Mouse (Mus musculus) embryo, embryonic 11.5 days (tissue): ENCODE results near the gene Rab20.

Experiments
- DNase-seq: peaks from one replicate; pipeline ENCODE4 v3.0.0-alpha.2; 2012; ENCODE audit warnings: low read depth, low spot score

The Rab20 gene

GRCm38 (mm10) chr8:11454228-11454627 lies 24.3 kb downstream of the Rab20 start:
- no peak for DNase-seq

- no peak for DNase-seq
These were observed 25.5 kb downstream of the Rab20 start for GRCm38 (mm10) chr8:11452974-11453373.

GRCm38 (mm10) chr8:11452559-11452958 lies 26.0 kb downstream of the Rab20 start:
- no peak for DNase-seq

- DNase-seq, result no peak
These were observed 26.4 kb downstream of the Rab20 start for GRCm38 (mm10) chr8:11452152-11452551.

GRCm38 (mm10) chr8:11450184-11451113 lies 28.1 kb downstream of the Rab20 start:
- DNase-seq, result no peak

GRCm38 (mm10) chr8:11447910-11448570 lies 30.5 kb downstream of the Rab20 start:
- DNase-seq, result no peak

- DNase-seq, result no peak
These were observed 32.7 kb downstream of the Rab20 start for GRCm38 (mm10) chr8:11445790-11446189.

GRCm38 (mm10) chr8:11444216-11444615 lies 34.3 kb downstream of the Rab20 start:
- DNase-seq, result no peak

GRCm38 (mm10) chr8:11443611-11444010 lies 34.9 kb downstream of the Rab20 start:
- no peak for DNase-seq

GRCm38 (mm10) chr8:11441291-11441690 lies 37.2 kb downstream of the Rab20 start:
- no peak for DNase-seq

- no peak for DNase-seq
These were observed 40.6 kb downstream of the Rab20 start for GRCm38 (mm10) chr8:11437862-11438261.

- DNase-seq, result no peak
These were observed 47.8 kb downstream of the Rab20 start for GRCm38 (mm10) chr8:11430688-11431087.

- DNase-seq, result no peak
These were observed 55.4 kb downstream of the Rab20 start for GRCm38 (mm10) chr8:11423091-11423490.

GRCm38 (mm10) chr8:11421968-11422367 lies 56.5 kb downstream of the Rab20 start:
- no peak for DNase-seq

- no peak for DNase-seq
These were observed 57.4 kb downstream of the Rab20 start for GRCm38 (mm10) chr8:11421105-11421504.

- peak; percentile 52 for DNase-seq
These were observed 58.9 kb downstream of the Rab20 start for GRCm38 (mm10) chr8:11419645-11420044.

- no peak for DNase-seq
These were observed 59.3 kb downstream of the Rab20 start for GRCm38 (mm10) chr8:11419232-11419631.

GRCm38 (mm10) chr8:11417762-11418161 lies 60.7 kb downstream of the Rab20 start:
- DNase-seq, result no peak

- DNase-seq, result no peak
These were observed 63.4 kb downstream of the Rab20 start for GRCm38 (mm10) chr8:11415089-11415488.

- DNase-seq, result no peak
These were observed 64.2 kb downstream of the Rab20 start for GRCm38 (mm10) chr8:11414304-11414703.

- DNase-seq, result no peak
These were observed 66.1 kb downstream of the Rab20 start for GRCm38 (mm10) chr8:11412450-11412849.

- DNase-seq, result no peak
These were observed 66.9 kb downstream of the Rab20 start for GRCm38 (mm10) chr8:11411504-11412124.
